Mouse (Mus musculus) limb, embryonic 12.5 days (tissue): ENCODE data around the gene Sspo. TPM values are rescaled to one million over a fixed set of nuclear protein-coding genes. Genes with fewer than 3 reads are reported as not detected.
A peak's percentile ranks its signal among the peaks of the same experiment; 100 is the strongest.

Experiments used
- ATAC-seq: fragments of 200-750 bp; cut with Nextera tagmentation; 2 replicates; pipeline ENCODE4 v1.8.0; 2017; ENCODE audit warnings: low read depth, moderate TSS enrichment; ENCODE audit not compliant: insufficient number of reproducible peaks, insufficient read depth, low FRiP score, low TSS enrichment
- H3K27ac ChIP-seq: fragments of 300-500 bp; sonication (generic); 2 replicates; pipeline ENCODE4 v1.5.1; 2016; ENCODE audit warnings: mild to moderate bottlenecking, moderate library complexity
- H3K27me3 ChIP-seq: fragments of 300-500 bp; sonication (generic); 2 replicates; pipeline ENCODE4 v1.6.1; 2016; ENCODE audit warnings: mild to moderate bottlenecking, moderate library complexity
- H3K36me3 ChIP-seq: fragments of 300-500 bp; sonication (generic); 2 replicates; pipeline ENCODE4 v1.6.1; 2016; ENCODE audit warnings: mild to moderate bottlenecking, moderate library complexity
- H3K4me1 ChIP-seq: fragments of 300-500 bp; sonication (generic); replicated peaks from 2 replicates; pipeline ENCODE4 v1.6.1; 2016
- H3K4me2 ChIP-seq: fragments of 300-500 bp; sonication (generic); 2 replicates; pipeline ENCODE4 v1.6.1; 2016; ENCODE audit warnings: mild to moderate bottlenecking, moderate library complexity
- H3K4me3 ChIP-seq: fragments of 300-500 bp; sonication (generic); replicated peaks from 2 replicates; pipeline ENCODE4 v1.5.1; 2016; ENCODE audit warnings: mild to moderate bottlenecking
- H3K9ac ChIP-seq: fragments of 300-500 bp; sonication (generic); replicated peaks from 2 replicates; pipeline ENCODE4 v1.6.1; 2016; ENCODE audit warnings: mild to moderate bottlenecking, moderate library complexity
- H3K9me3 ChIP-seq: fragments of 300-500 bp; sonication (generic); 2 replicates; pipeline ENCODE4 v1.6.1; 2016; ENCODE audit warnings: mild to moderate bottlenecking, moderate library complexity
- WGBS: fragments of 180-500 bp; shearing (Covaris S2); methylation state at CpG from one replicate; pipeline ENCODE4 v1.1.7; 2016; 5-methylcytosine and 5-hydroxymethylcytosine counted together
- polyA plus RNA-seq: library from polyadenylated mRNA; unstranded; fragments of >200 nt; fragmentation: Nextera tagmentation; extraction: Ambion mirVana; gene quantifications from 2 replicates; pipeline ENCODE4 v1.2.1, GENCODE M21; 2016

Sspo gene
- polyA plus RNA-seq, 1 experiment from 2014 or later = 0.33 TPM

GRCm38 (mm10) chr6:48437679-48438376, 10.2 kb upstream of the Sspo start:
- Histone ChIP-seq H3K4me3 (0 out of 2 replicates have a peak overlapping the region, but pooled peaks have one; percentile 2), H3K9ac (peak overlapping the region; percentile 42; the same call in 1 of the 2 replicates), H3K36me3 (peaks cover 57% of the 10 kb centered on the region), H3K27ac (no peak overlapping the region), H3K9me3 (no peaks in the 10 kb centered on the region), H3K4me2 (peak overlapping the region; percentile 28; the same call in 1 of the 2 replicates), H3K4me1 (peaks cover 43% of the 10 kb centered on the region), H3K27me3 (peaks cover 41% of the 10 kb centered on the region)
- ATAC-seq = no peak
- WGBS = 34% methylated on average over 35 of the region's 35 CpGs

GRCm38 (mm10) chr6:48438475-48439125, 9.4 kb upstream of the Sspo start:
- peaks cover 49% of the 10 kb centered on the region for H3K4me1 ChIP-seq
- peak overlapping the region; percentile 28 for H3K4me2 ChIP-seq
- H3K9ac ChIP-seq = peak overlapping the region; percentile 42; the same call in 1 of the 2 replicates
- peaks cover 57% of the 10 kb centered on the region for H3K36me3 ChIP-seq
- no peaks in the 10 kb centered on the region for H3K9me3 ChIP-seq
- H3K27ac ChIP-seq = no peak overlapping the region
- peak overlapping the region; percentile 2 for H3K4me3 ChIP-seq
- peaks cover 41% of the 10 kb centered on the region for H3K27me3 ChIP-seq
- WGBS = 13% methylated on average over 55 of the region's 55 CpGs
- ATAC-seq = no peak; the same call in 1 of the 2 replicates

- Histone ChIP-seq H3K36me3 (peaks cover 57% of the 10 kb centered on the region), H3K4me3 (no peak overlapping the region), H3K9ac (no peak overlapping the region; the same call in 1 of the 2 replicates), H3K27me3 (peaks cover 41% of the 10 kb centered on the region), H3K27ac (no peak overlapping the region), H3K4me1 (peaks cover 52% of the 10 kb centered on the region), H3K9me3 (no peaks in the 10 kb centered on the region), H3K4me2 (peak overlapping the region; percentile 28; the same call in 1 of the 2 replicates)
- no peak for ATAC-seq
Measured at GRCm38 (mm10) chr6:48439654-48440053, 8.4 kb upstream of the Sspo start.

DNA sequence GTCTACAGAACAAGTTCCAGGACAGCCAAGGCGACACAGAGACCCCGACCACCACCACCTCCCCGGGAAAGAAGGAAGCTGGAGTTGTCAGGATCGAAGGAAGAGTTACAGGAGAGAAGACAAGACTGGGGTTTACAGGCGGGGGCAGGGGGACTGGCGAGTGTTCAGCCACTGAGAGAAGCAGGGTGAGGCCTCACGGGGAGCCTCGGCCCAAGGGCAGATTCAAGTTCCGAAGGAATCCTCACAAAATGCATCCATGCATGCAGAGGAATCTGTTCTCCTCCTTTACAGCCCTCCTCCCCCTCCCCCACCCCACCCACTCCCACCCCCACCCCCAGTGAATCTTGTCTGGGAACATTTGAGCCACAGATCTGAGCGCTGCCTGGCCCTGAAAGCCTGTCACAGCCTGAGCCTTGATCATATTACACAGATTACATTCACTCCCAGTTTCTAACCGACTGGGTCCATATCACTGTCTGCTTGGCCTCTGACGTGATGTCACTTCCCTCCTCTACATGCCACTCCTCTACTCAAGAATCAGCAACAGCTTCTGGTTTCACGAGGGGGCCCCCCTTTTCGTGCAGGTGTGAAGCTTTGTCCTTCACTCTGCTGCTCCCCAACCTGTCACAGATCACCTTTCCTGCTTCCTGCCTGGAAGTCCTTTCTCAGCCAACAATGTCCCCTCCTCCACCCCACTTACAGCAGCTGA, 7.6 kb upstream of the Sspo start:
- Histone ChIP-seq H3K9ac (no peak overlapping the region), H3K4me1 (peaks cover 51% of the 10 kb centered on the region), H3K9me3 (no peaks in the 10 kb centered on the region), H3K4me3 (no peak overlapping the region), H3K4me2 (0 out of 2 replicates have a peak overlapping the region, but pooled peaks have one; percentile 11), H3K27me3 (peaks cover 41% of the 10 kb centered on the region), H3K27ac (peak overlapping the region; percentile 29; the same call in 1 of the 2 replicates), H3K36me3 (peaks cover 57% of the 10 kb centered on the region)
- 34% methylated on average over 14 of the region's 14 CpGs for WGBS
- no peak for ATAC-seq

- Histone ChIP-seq H3K27ac (peak overlapping the region; percentile 95), H3K36me3 (peaks cover 35% of the 10 kb centered on the region), H3K27me3 (peaks cover 26% of the 10 kb centered on the region), H3K4me3 (peak overlapping the region; percentile 84), H3K4me2 (peak overlapping the region; percentile 81), H3K4me1 (peaks cover 50% of the 10 kb centered on the region), H3K9ac (peak overlapping the region; percentile 48; the same call in 1 of the 2 replicates), H3K9me3 (no peaks in the 10 kb centered on the region)
- ATAC-seq = peak; percentile 84
- WGBS = 3% methylated on average over 19 of the region's 19 CpGs
Measured at GRCm38 (mm10) chr6:48443592-48444309, 4.3 kb upstream of the Sspo start.

GRCm38 (mm10) chr6:48444310-48445180, 3.5 kb upstream of the Sspo start:
- Histone ChIP-seq H3K9ac (peak overlapping the region; percentile 83), H3K9me3 (no peaks in the 10 kb centered on the region), H3K27me3 (peaks cover 18% of the 10 kb centered on the region), H3K27ac (peak overlapping the region; percentile 95), H3K4me1 (peaks cover 42% of the 10 kb centered on the region), H3K4me3 (peak overlapping the region; percentile 84), H3K4me2 (peak overlapping the region; percentile 81), H3K36me3 (peaks cover 27% of the 10 kb centered on the region)
- WGBS = 2% methylated on average over 32 of the region's 34 CpGs
- ATAC-seq = peak; percentile 35

DNA sequence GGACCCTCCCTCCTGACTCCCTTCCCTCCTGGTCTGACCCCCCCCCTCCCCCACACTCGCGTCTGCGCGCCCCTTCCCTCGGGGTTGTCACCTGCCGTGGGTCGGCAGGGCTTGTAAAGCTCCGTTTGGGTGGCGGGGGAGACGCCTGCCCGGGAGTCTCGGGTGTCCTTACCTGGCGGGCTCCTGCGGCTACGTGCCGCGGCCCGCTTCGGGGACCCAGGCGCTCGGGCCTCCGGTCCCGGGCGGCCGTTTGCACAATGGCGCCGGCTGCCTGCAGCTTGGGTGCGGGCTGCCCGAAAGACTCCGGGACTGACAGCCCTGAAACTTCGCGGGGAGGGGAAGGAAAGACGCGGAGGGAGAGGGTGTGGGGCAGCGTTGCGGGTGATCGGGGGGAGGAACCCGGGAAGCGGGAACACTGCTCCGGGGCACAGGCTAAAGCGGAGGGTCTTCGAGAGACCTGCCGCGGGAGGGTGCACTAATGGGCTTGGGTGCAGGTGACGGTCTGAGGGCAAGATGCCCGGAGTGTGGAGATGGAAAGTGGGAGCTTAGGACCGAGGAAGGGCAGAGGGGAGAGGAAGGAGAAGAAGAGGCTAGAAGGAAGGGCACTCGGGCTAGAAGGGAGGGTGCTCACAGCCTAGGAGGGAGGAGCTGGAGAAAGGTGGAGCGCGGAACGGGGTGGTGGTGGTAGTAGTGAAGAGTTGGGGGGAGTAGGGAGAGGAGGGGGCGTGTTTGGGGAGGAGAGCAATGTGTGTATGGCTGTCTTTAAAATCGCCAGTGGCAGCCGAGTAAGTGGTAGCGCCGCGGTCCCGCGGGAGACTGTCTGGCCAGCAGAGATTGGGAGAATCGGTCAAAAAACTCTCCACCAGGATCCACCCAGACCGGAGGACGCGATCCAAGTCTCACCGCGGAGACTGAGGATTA, 2.6 kb upstream of the Sspo start, which contains the start of gene Zfp467:
Gene Zfp467, minus strand, starts transcription at position 645 of the 921 bp plus-strand sequence.
- no peaks in the 10 kb centered on the region for H3K9me3 ChIP-seq
- under 1% methylated on average over 65 of the region's 65 CpGs for WGBS
- H3K4me2 ChIP-seq = peak within 1 kb of the TSS; percentile 81
- ATAC-seq = peak; percentile 23; the same call in 1 of the 2 replicates
- peaks cover 33% of the 10 kb centered on the region for H3K4me1 ChIP-seq
- H3K27me3 ChIP-seq = peaks cover 9% of the 10 kb centered on the region
- H3K36me3 ChIP-seq = peaks cover 19% of the 10 kb centered on the region
- peak within 1 kb of the TSS; percentile 83 for H3K9ac ChIP-seq
- peak within 1 kb of the TSS; percentile 84 for H3K4me3 ChIP-seq
- H3K27ac ChIP-seq = peak within 1 kb of the TSS; percentile 95

DNA sequence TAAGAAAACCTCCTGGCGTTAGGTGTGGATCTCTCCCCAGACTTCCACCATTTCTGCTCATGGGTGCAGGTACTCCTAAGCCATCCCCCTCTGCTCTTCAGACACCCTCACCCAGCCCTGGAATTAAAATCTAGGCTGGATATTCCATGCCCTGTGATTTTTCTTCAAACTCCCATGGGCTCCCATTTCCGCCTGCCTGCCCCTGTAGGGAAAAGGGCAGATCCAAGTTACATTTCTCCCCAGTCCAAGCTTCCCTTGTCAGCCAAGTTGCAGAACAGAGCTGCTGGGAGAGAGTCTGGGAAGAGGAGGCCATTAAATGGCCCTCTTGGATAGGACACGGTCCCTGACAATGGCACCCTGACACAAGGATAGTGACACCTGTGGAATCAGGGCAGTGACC, 1.8 kb upstream of the Sspo start:
- WGBS = 32% methylated on average over 3 of the region's 3 CpGs
- Histone ChIP-seq H3K4me1 (peaks cover 25% of the 10 kb centered on the region), H3K4me3 (peak overlapping the region; percentile 84), H3K9me3 (no peaks in the 10 kb centered on the region), H3K4me2 (peak overlapping the region; percentile 81), H3K27ac (peak overlapping the region; percentile 95), H3K27me3 (peaks cover 5% of the 10 kb centered on the region; the same call in 1 of the 2 replicates), H3K9ac (peak overlapping the region; percentile 83; the same call in 1 of the 2 replicates), H3K36me3 (peaks cover 14% of the 10 kb centered on the region)
- no peak for ATAC-seq

- no peak overlapping the region for H3K4me3 ChIP-seq
- no peak for ATAC-seq
- no peaks in the 10 kb centered on the region for H3K9me3 ChIP-seq
- 62% methylated on average over 3 of the region's 3 CpGs for WGBS
- H3K27me3 ChIP-seq = peaks cover 5% of the 10 kb centered on the region; the same call in 1 of the 2 replicates
- no peak overlapping the region for H3K9ac ChIP-seq
- H3K4me2 ChIP-seq = no peak overlapping the region
- H3K4me1 ChIP-seq = peaks cover 23% of the 10 kb centered on the region
- H3K27ac ChIP-seq = no peak overlapping the region
- H3K36me3 ChIP-seq = peaks cover 8% of the 10 kb centered on the region
Measured at GRCm38 (mm10) chr6:48446896-48447295, 1.1 kb upstream of the Sspo start.
